Mouse (Mus musculus) CH12.LX (cell line): ENCODE measurements around the gene Cyp1b1. TPM values are rescaled to one million over a fixed set of nuclear protein-coding genes. Genes with fewer than 3 reads are reported as not detected.

Source experiments
- DNase-seq: peaks from one replicate; pipeline ENCODE4 v3.0.0-alpha.2; 2013; ENCODE audit errors: extremely low read depth
- H3K27ac ChIP-seq: 2 replicates; pipeline ENCODE4 v1.5.1; 2012; ENCODE audit warnings: low read depth, mild to moderate bottlenecking, control low read depth, moderate library complexity; ENCODE audit not compliant: insufficient read depth
- H3K27me3 ChIP-seq: replicated peaks from 2 replicates; pipeline ENCODE3; 2012; ENCODE audit warnings: inconsistent platforms
- H3K36me3 ChIP-seq, 2 experiments: replicated peaks in 1 of 2; 2 replicates each; pipeline versions ENCODE3 to v1.6.1; 2012; ENCODE audit warnings: inconsistent platforms in 1 of 2, low read length in 1 of 2, mild to moderate bottlenecking in 1 of 2, mixed read lengths in 1 of 2, moderate library complexity in 1 of 2; ENCODE audit not compliant: control insufficient read depth in 1 of 2, insufficient read depth in 1 of 2
- H3K4me1 ChIP-seq, 2 experiments: 2 replicates each; pipeline ENCODE4 v1.6.1; 2012; ENCODE audit warnings: inconsistent platforms in 1 of 2, moderate library complexity in 1 of 2; ENCODE audit not compliant: insufficient read depth in 2 of 2, control insufficient read depth in 1 of 2
- H3K4me2 ChIP-seq: 2 replicates; pipeline ENCODE4 v1.6.1; 2012; ENCODE audit warnings: low read depth, mild to moderate bottlenecking, control low read depth; ENCODE audit not compliant: poor library complexity, insufficient read depth, severe bottlenecking
- H3K4me3 ChIP-seq, 3 experiments: fragments of 150-350 bp in 1 of 3; sonication (generic) in 1 of 3; replicated peaks in 1 of 3; 2 replicates each; pipeline versions ENCODE3 to v1.5.1; 2011 to 2012; ENCODE audit warnings: low read depth in 2 of 3, low read length in 2 of 3, mild to moderate bottlenecking in 2 of 3, moderate library complexity in 2 of 3, control low read depth in 1 of 3, improper control_type of control experiment in 1 of 3, inconsistent platforms in 1 of 3, mixed read lengths in 1 of 3; ENCODE audit not compliant: poor library complexity in 1 of 3
- H3K79me2 ChIP-seq: replicated peaks from 2 replicates; pipeline ENCODE4 v1.6.1; 2012; ENCODE audit warnings: mild to moderate bottlenecking, moderate library complexity; ENCODE audit not compliant: control insufficient read depth, poor library complexity, insufficient read depth, severe bottlenecking; ENCODE audit errors: extremely low read depth
- H3K9ac ChIP-seq: 2 replicates; pipeline ENCODE4 v1.6.1; 2012; ENCODE audit warnings: low read depth, mild to moderate bottlenecking, control low read depth, moderate library complexity; ENCODE audit not compliant: insufficient read depth
- H3K9me3 ChIP-seq: replicated peaks from 2 replicates; pipeline ENCODE3; 2012; ENCODE audit warnings: low read length, inconsistent platforms, mixed read lengths
- BHLHE40 ChIP-seq: IDR thresholded peaks from 2 replicates; pipeline ENCODE4 v1.6.1; 2011; ENCODE audit warnings: mild to moderate bottlenecking, low read depth, low read length, improper control_type of control experiment
- CHD1 ChIP-seq: IDR thresholded peaks from 2 replicates; pipeline ENCODE4 v1.6.1; 2012; ENCODE audit warnings: low read depth, low read length, improper control_type of control experiment, inconsistent platforms
- CHD2 ChIP-seq: IDR thresholded peaks from 2 replicates; pipeline ENCODE4 v1.6.1; 2011; ENCODE audit warnings: low read length, improper control_type of control experiment
- CTCF ChIP-seq, 2 experiments: IDR thresholded peaks in 1 of 2; conservative IDR thresholded peaks in 1 of 2; 2 replicates each; pipeline ENCODE4 v1.5.1; 2011 to 2012; ENCODE audit warnings: low read depth in 2 of 2, low read length in 2 of 2, improper control_type of control experiment in 1 of 2, inconsistent platforms in 1 of 2, mild to moderate bottlenecking in 1 of 2, moderate library complexity in 1 of 2
- E2F4 ChIP-seq: IDR thresholded peaks from 2 replicates; pipeline ENCODE4 v1.6.1; 2011; ENCODE audit warnings: low read depth, low read length, improper control_type of control experiment; ENCODE audit not compliant: insufficient replicate concordance
- ELF1 ChIP-seq: IDR thresholded peaks from 2 replicates; pipeline ENCODE4 v1.6.1; 2014; ENCODE audit warnings: low read depth, mild to moderate bottlenecking, inconsistent platforms, low read length, improper control_type of control experiment
- EP300 ChIP-seq: IDR thresholded peaks from 2 replicates; pipeline ENCODE4 v1.6.1; 2011; ENCODE audit warnings: low read length, improper control_type of control experiment
- ETS1 ChIP-seq: conservative IDR thresholded peaks from 2 replicates; pipeline ENCODE4 v1.6.1; 2012; ENCODE audit warnings: low read depth, mild to moderate bottlenecking, inconsistent platforms, low read length, improper control_type of control experiment, moderate library complexity
- GABPA ChIP-seq: IDR thresholded peaks from 2 replicates; pipeline ENCODE4 v1.6.1; 2012; ENCODE audit warnings: low read depth, low read length, improper control_type of control experiment, inconsistent platforms; ENCODE audit not compliant: insufficient replicate concordance
- HCFC1 ChIP-seq: IDR thresholded peaks from 2 replicates; pipeline ENCODE4 v1.6.1; 2012; ENCODE audit warnings: low read depth, mild to moderate bottlenecking, inconsistent platforms, low read length, improper control_type of control experiment
- IRF4 ChIP-seq: IDR thresholded peaks from 2 replicates; pipeline ENCODE4 v1.6.1; 2014; ENCODE audit warnings: low read depth, mild to moderate bottlenecking, inconsistent platforms, low read length, improper control_type of control experiment
- JUN ChIP-seq: IDR thresholded peaks from 2 replicates; pipeline ENCODE4 v1.6.1; 2011; ENCODE audit warnings: low read depth, mild to moderate bottlenecking, low read length, improper control_type of control experiment, moderate library complexity; ENCODE audit not compliant: insufficient read depth
- JUND ChIP-seq: conservative IDR thresholded peaks from 2 replicates; pipeline ENCODE4 v1.6.1; 2011; ENCODE audit warnings: low read depth, low read length, improper control_type of control experiment
- KAT2A ChIP-seq: IDR thresholded peaks from 2 replicates; pipeline ENCODE4 v1.6.1; 2012; ENCODE audit warnings: low read length, improper control_type of control experiment, inconsistent platforms; ENCODE audit not compliant: insufficient replicate concordance
- MAFK ChIP-seq: IDR thresholded peaks from 2 replicates; pipeline ENCODE4 v1.6.1; 2011; ENCODE audit warnings: low read length, improper control_type of control experiment; ENCODE audit not compliant: insufficient replicate concordance
- MAX ChIP-seq: IDR thresholded peaks from 2 replicates; pipeline ENCODE4 v1.6.1; 2011; ENCODE audit warnings: low read length, improper control_type of control experiment
- MAZ ChIP-seq: IDR thresholded peaks from 2 replicates; pipeline ENCODE4 v1.6.1; 2012; ENCODE audit warnings: low read depth, mild to moderate bottlenecking, inconsistent platforms, low read length, improper control_type of control experiment, moderate library complexity
- MEF2A ChIP-seq: IDR thresholded peaks from 2 replicates; pipeline ENCODE4 v1.6.1; 2014; ENCODE audit warnings: low read depth, mild to moderate bottlenecking, inconsistent platforms, low read length, improper control_type of control experiment, borderline replicate concordance
- MXI1 ChIP-seq: IDR thresholded peaks from 2 replicates; pipeline ENCODE4 v1.6.1; 2011; ENCODE audit warnings: mild to moderate bottlenecking, low read depth, low read length, improper control_type of control experiment
- MYC ChIP-seq: IDR thresholded peaks from 2 replicates; pipeline ENCODE4 v1.6.1; 2011; ENCODE audit warnings: low read depth, mild to moderate bottlenecking, improper control_type of control experiment, low read length
- NELFE ChIP-seq: IDR thresholded peaks from 2 replicates; pipeline ENCODE4 v1.6.1; 2011; ENCODE audit warnings: low read depth, low read length, improper control_type of control experiment
- NRF1 ChIP-seq: IDR thresholded peaks from 2 replicates; pipeline ENCODE4 v1.6.1; 2014; ENCODE audit warnings: low read depth, mild to moderate bottlenecking, inconsistent platforms, low read length, improper control_type of control experiment, moderate library complexity
- PAX5 ChIP-seq: IDR thresholded peaks from 2 replicates; pipeline ENCODE4 v1.6.1; 2012; ENCODE audit warnings: low read length, inconsistent platforms, mixed read lengths
- POLR2A ChIP-seq: IDR thresholded peaks from 2 replicates; pipeline ENCODE4 v1.6.1; 2011; ENCODE audit warnings: low read depth, mild to moderate bottlenecking, improper control_type of control experiment, low read length
- POLR2AphosphoS2 ChIP-seq: IDR thresholded peaks from 2 replicates; pipeline ENCODE4 v1.6.1; 2011; ENCODE audit warnings: low read depth, low read length, improper control_type of control experiment
- RAD21 ChIP-seq: IDR thresholded peaks from 2 replicates; pipeline ENCODE4 v1.6.1; 2011; ENCODE audit warnings: low read depth, mild to moderate bottlenecking, low read length, improper control_type of control experiment, moderate library complexity
- RCOR1 ChIP-seq: conservative IDR thresholded peaks from 2 replicates; pipeline ENCODE4 v1.6.1; 2012; ENCODE audit warnings: low read depth, mild to moderate bottlenecking, inconsistent platforms, low read length, improper control_type of control experiment
- SIN3A ChIP-seq: IDR thresholded peaks from 2 replicates; pipeline ENCODE4 v1.6.1; 2012; ENCODE audit warnings: low read length, improper control_type of control experiment, inconsistent platforms
- SMC3 ChIP-seq: IDR thresholded peaks from 2 replicates; pipeline ENCODE4 v1.6.1; 2011; ENCODE audit warnings: low read depth, low read length, improper control_type of control experiment
- TBP ChIP-seq: conservative IDR thresholded peaks from 2 replicates; pipeline ENCODE4 v1.6.1; 2011; ENCODE audit warnings: low read depth, low read length, improper control_type of control experiment
- TCF12 ChIP-seq: IDR thresholded peaks from 2 replicates; pipeline ENCODE4 v1.6.1; 2014; ENCODE audit warnings: low read depth, mild to moderate bottlenecking, inconsistent platforms, low read length, improper control_type of control experiment
- UBTF ChIP-seq: IDR thresholded peaks from 2 replicates; pipeline ENCODE4 v1.6.1; 2012; ENCODE audit warnings: low read depth, mild to moderate bottlenecking, inconsistent platforms, low read length, improper control_type of control experiment, moderate library complexity
- USF1 ChIP-seq: IDR thresholded peaks from 2 replicates; pipeline ENCODE4 v1.6.1; 2014; ENCODE audit warnings: low read depth, mild to moderate bottlenecking, inconsistent platforms, low read length, improper control_type of control experiment
- USF2 ChIP-seq: conservative IDR thresholded peaks from 2 replicates; pipeline ENCODE4 v1.6.1; 2011; ENCODE audit warnings: low read depth, low read length, improper control_type of control experiment
- ZC3H11A ChIP-seq: IDR thresholded peaks from 2 replicates; pipeline ENCODE4 v1.6.1; 2012; ENCODE audit warnings: low read depth, mild to moderate bottlenecking, inconsistent platforms, low read length, improper control_type of control experiment
- ZKSCAN1 ChIP-seq: IDR thresholded peaks from 2 replicates; pipeline ENCODE4 v1.6.1; 2012; ENCODE audit warnings: low read depth, inconsistent platforms, low read length, improper control_type of control experiment, borderline replicate concordance
- ZMIZ1 ChIP-seq: IDR thresholded peaks from 2 replicates; pipeline ENCODE4 v1.6.1; 2012; ENCODE audit warnings: low read depth, mild to moderate bottlenecking, inconsistent platforms, low read length, improper control_type of control experiment
- ZNF384 ChIP-seq: IDR thresholded peaks from 2 replicates; pipeline ENCODE4 v1.6.1; 2012; ENCODE audit warnings: low read depth, low read length, improper control_type of control experiment, inconsistent platforms
- dilution Hi-C: fragments of 300-500 bp; cut with MboI; formaldehyde crosslinking; loops from 2 replicates; pipeline ENCODE4 v1.14.3; 2020; ENCODE audit warnings: low sequenced_read_pairs; ENCODE audit not compliant: extremely low pct_unique_long_range_greater_than_20kb, extremely low pct_ligation_motif_present
- in situ Hi-C: fragments of 300-500 bp; cut with MboI; formaldehyde crosslinking; loops from 3 replicates; pipeline ENCODE4 v1.14.3; 2019; ENCODE audit warnings: low sequenced_read_pairs, low pct_ligation_motif_present, low pct_unique_long_range_greater_than_20kb, mixed read lengths
- polyA plus RNA-seq: library from polyadenylated mRNA; unstranded; fragments of >175 nt; gene quantifications from 2 replicates; pipeline ENCODE4 v1.2.1, GENCODE M21; 2012; ENCODE audit warnings: low read depth; ENCODE audit not compliant: insufficient read length
- total RNA-seq, 2 experiments: library from RNA; depleted of rRNA; stranded (reverse); fragments of 300-350 nt in 1 of 2; fragments of >200 nt in 1 of 2; gene quantifications; 2 replicates each; pipeline ENCODE4 v1.2.3; 2012 to 2014

Cyp1b1 gene
- total and polyA plus RNA-seq, 3 experiments = not detected

DNA sequence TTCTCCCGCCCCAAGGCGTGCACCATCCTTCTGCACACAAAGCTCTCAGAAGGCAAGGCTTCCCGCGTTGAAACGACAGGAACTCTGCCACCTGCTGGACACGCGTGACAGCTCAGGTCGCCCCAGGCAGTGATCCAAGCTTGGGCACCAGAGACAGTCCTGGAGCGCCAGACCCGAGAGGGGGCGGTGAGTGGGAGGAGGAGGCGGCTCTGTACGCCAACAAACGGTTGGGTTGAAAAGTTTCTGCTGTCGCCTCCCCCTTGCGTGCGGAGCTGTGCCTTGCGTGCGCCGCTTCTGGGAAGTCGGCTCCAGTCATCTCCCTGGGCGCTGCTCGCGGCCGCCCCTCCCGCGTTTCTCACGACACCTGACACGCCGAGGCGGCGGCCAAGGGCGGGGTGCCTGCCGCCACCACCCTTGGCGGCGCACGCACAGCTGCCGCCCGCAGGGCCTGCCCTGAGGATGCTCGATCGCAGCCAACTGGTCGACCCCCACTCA is 835 bp upstream of the Cyp1b1 start:
- H3K27me3 ChIP-seq = peaks cover 29% of the 10 kb centered on the region
- H3K27ac ChIP-seq = no peak overlapping the region
- peak; percentile 84 for DNase-seq
- no peak overlapping the region for H3K9ac ChIP-seq
- dilution Hi-C loops = no loop called here
- no peak for TF ChIP-seq MEF2A
- no peak for TF ChIP-seq ZC3H11A
- TF ChIP-seq MAZ = no peak
- TF ChIP-seq USF1 = no peak
- peak; percentile 80 for TF ChIP-seq SMC3
- TF ChIP-seq POLR2A = no peak
- TF ChIP-seq MAX = peak; percentile 56; the same call in 1 of the 2 replicates
- TF ChIP-seq JUND = no peak
- no peak for TF ChIP-seq SIN3A
- no peak for TF ChIP-seq MYC
- no peak for TF ChIP-seq JUN
- TF ChIP-seq NRF1 = peak; percentile 56; the same call in 1 of the 2 replicates
- no peak for TF ChIP-seq TBP
- no peak for TF ChIP-seq ZMIZ1
- no peak for TF ChIP-seq PAX5
- no peak for TF ChIP-seq IRF4
- TF ChIP-seq MXI1 = no peak
- TF ChIP-seq MAFK = no peak
- no peak for TF ChIP-seq ZKSCAN1
- TF ChIP-seq RAD21 = peak; percentile 33
- no peak for TF ChIP-seq CHD2
- no peak for TF ChIP-seq ZNF384
- no peak for TF ChIP-seq GABPA
- TF ChIP-seq ELF1 = no peak
- no peak for TF ChIP-seq RCOR1
- no peak for TF ChIP-seq ETS1
- TF ChIP-seq UBTF = peak; percentile 60; the same call in 1 of the 2 replicates
- TF ChIP-seq BHLHE40 = peak; percentile 52; the same call in 1 of the 2 replicates
- TF ChIP-seq NELFE = no peak
- no peak for TF ChIP-seq HCFC1
- no peak for TF ChIP-seq EP300
- TF ChIP-seq POLR2AphosphoS2 = no peak
- TF ChIP-seq E2F4 = no peak
- no peak for TF ChIP-seq KAT2A
- peak; percentile 27 to 83; a peak in 3 of 4 replicates for TF ChIP-seq CTCF (conservative IDR thresholded peaks at IDR 0.05 in 1 of 2, IDR thresholded peaks at IDR 0.05 in 1 of 2; ENCODE audit: low read depth in 2 of 2, low read length in 2 of 2)
- no peak for TF ChIP-seq CHD1
- no peak for TF ChIP-seq USF2
- peak; percentile 26; the same call in 1 of the 2 replicates for TF ChIP-seq TCF12
- TF ChIP-seq, all 38 proteins: peak for 8
- Histone ChIP-seq H3K79me2 (no peaks in the 10 kb centered on the region), H3K4me1 (peaks cover 0 to 6% of the 10 kb centered on the region in 2 experiments; a peak in 1 of 4 replicates), H3K9me3 (peaks cover 8% of the 10 kb centered on the region), H3K36me3 (no peaks in the 10 kb centered on the region), H3K4me3 (peak overlapping the region in 2 of 3 experiments; percentile 23 to 43), H3K4me2 (peak overlapping the region; percentile 42)
- in situ Hi-C loops = loop anchor here (5.0 to 25.0 kb wide), 2 partner anchors 53 to 472 kb away; no protein-coding TSS in a partner anchor
